Mouse (Mus musculus) left cerebral cortex, adult 18-20 months (tissue): ENCODE results near the gene Dnajc3. TPM values are rescaled to one million over a fixed set of nuclear protein-coding genes. Genes with fewer than 3 reads are reported as not detected.

Source experiments
- DNase-seq, 2 experiments: peaks; one replicate each; pipeline ENCODE4 v3.0.0; 2021 to 2022; ENCODE audit warnings: low spot score in 2 of 2, mixed read lengths in 1 of 2
- long read RNA-seq, 2 experiments: library from polyadenylated mRNA; stranded (forward); transcript quantifications; one replicate each; pipeline ENCODE4 v2.0.0; 2021
- total RNA-seq, 2 experiments: library from RNA; stranded (reverse); gene quantifications; 2 replicates each; pipeline ENCODE4 v1.2.3; 2021

Gene Dnajc3
- 10 to 100 TPM; 38.8 to 44.4 TPM for total RNA-seq
- long read RNA-seq, experiment 1, full-length matches to known transcripts, result 62 of 72 reads
- long read RNA-seq, experiment 1, partial matches to known transcripts, result 3 of 72 reads
- long read RNA-seq, experiment 1, other reads (novel, unspliced or antisense), result 7 of 72 reads
- long read RNA-seq, experiment 2, full-length matches to known transcripts, result 32 of 50 reads
- long read RNA-seq, experiment 2, partial matches to known transcripts, result 4 of 50 reads
- long read RNA-seq, experiment 2, other reads (novel, unspliced or antisense), result 14 of 50 reads

DNA sequence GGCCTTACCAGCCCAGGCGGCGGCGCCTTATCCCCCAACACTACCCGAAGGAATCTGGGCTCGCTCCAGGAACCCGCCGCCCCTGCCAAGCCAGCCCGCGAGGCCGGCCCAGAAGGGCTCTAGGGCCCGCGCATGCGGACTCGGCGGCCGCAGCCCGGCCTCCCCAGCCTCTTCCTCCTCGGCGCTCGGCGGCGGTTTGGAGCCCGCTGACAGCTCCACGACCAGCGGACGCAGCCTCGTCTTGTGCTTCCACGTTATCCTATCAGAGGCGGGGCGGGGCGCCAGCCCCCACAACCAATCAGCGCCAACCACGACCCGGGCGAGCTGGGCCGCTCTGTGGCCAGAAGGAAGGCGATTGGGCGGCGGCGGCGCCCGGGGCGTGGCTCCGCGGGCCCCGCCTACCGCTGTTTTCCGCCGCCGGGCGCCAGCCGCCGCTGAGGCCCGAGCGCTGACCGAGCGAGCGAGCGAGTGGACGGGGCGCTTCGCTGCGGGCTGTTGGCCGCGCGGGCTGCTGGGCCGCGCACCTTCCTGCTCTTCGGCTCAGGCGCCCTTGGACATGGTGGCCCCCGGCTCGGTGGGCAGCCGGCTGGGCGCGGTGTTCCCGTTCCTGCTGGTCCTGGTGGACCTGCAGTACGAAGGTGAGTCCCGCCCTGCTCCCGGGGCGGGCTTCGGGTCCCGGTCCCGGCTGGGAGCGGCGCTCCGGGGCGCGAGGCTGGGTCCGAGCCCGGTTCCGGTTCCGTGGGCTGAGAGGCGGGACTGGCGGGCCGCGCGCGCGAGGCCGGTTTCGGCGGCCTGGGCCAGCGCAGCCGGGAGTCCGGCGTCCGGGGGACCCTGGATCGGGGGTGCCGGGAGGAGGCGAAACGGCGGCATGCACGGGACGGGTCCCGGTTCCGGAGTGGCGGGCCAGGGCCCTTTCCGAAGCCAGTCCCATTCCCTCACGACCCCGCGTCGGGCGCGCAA is at the start of gene Dnajc3:
Gene Dnajc3, plus strand, starts transcription at position 444 of the 960 bp plus-strand sequence.
- DNase-seq, result peak; percentile 99 to 100

DNA sequence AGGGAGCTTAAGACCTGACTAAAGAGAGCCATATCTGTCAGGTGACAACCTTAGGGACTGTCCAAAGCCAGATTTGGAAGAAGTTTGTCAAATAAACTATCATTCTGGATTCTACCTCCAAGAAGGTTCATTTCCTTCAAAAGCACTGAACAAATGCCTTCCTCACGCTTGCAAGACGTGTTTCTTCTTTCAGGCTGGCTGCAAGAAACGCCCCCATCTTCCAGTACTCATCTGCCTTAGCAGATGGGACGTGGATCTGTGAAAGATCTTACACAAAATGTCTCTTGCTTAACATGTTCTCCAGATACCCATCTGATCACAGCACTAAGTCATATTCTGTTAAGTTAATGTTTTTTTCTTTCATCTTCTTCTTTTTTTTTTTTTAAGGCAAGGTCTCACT is 47.7 kb upstream of the Dnajc3 start:
- DNase-seq, result peak; percentile 65 to 69

DNA sequence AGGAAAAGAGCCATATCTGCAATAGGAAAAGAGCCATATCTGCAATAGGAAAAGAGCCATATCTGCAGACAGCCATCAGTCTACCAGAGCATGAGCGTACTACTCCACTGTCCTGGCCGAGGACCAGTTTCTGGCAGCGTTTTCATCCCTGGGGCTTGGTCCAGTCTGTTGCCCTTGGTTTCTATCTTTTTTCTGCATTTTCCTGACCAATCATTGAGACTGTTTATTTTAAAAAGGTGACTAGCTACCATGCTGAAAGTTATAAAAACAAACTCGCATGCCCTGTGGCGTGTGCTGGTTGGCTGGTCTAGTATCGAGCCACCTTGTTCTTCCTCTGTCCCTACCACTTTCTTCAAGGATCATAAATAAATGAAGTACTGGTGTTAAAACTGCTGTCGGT is 42.5 kb upstream of the Dnajc3 start:
- no peak for DNase-seq

DNA sequence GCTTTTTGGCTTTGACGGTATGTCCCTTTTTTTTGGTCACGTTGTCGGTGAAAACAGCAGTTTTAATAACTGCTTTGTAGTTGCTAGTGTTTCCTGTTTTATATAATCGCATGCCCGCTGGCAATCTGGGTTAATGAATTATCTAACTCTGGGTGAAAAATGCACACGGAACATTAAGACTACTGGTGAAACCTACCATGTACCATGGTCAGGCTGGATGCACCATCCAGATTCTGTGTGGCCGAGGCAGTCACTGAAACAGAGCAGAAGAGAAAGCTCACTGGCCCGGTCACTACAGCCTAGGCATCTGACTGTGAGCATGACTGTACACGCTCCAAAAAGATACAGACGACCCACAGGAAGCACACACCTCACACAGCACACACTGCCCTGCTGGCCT is 42.1 kb upstream of the Dnajc3 start:
- no peak for DNase-seq

DNA sequence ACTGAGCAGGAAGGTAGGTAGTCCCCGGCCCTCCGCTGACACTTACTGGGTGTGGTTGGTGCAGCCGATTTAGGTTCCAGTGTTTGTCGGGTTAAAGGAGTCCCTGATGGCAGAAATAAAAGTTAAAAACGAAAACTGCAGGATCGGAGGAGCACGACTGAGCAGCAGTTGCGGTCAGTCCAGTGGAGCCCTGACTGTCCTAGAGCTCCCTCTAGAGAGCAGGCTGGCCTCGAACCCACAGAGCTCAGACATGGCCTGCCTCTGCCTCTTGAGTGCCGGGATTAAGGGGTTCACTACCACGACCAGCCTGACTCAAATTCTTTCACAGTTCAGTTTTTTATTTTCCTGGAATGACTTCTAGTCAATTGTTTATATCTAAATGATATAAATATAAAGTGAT is 37.8 kb upstream of the Dnajc3 start:
- no peak for DNase-seq

DNA sequence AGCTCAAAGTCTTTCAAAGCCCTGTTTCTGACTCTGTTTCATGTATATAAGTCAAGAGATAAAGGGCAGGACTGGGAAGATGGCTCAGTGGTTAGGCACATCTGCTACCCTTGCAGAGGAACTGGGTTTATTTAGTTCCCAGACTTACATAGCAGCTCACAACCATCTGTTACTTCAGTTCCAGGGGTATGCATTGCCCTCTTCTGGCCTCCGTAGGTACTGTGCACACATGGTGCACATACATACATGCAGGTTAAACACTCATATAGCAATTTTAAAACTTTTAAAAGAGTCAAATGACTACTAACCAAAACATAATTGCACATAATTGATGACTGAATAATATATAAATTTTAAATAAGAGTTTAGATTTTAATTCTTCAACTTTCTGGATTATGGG is 36.9 kb upstream of the Dnajc3 start:
- DNase-seq, result no peak

DNA sequence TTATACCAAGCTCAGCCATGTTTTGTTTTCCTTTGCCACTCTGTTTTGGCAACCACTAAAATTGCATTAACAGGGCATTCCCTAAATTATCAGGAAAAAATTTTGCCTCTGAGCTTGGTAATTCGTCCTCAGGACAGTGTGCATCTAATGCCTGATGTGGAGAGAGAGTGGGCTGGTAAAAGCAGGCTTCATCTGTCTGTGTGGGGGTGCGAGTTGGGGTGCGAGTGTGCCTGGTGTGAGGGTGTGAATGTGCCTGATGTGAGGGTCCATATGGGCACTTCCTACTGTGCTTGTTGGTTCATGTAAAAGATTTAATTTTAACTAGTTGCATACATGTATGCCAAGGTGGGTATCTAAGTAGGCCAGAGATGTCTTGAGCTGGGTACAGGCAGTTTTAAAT is 34.4 kb upstream of the Dnajc3 start:
- peak; percentile 31 to 42 for DNase-seq

DNA sequence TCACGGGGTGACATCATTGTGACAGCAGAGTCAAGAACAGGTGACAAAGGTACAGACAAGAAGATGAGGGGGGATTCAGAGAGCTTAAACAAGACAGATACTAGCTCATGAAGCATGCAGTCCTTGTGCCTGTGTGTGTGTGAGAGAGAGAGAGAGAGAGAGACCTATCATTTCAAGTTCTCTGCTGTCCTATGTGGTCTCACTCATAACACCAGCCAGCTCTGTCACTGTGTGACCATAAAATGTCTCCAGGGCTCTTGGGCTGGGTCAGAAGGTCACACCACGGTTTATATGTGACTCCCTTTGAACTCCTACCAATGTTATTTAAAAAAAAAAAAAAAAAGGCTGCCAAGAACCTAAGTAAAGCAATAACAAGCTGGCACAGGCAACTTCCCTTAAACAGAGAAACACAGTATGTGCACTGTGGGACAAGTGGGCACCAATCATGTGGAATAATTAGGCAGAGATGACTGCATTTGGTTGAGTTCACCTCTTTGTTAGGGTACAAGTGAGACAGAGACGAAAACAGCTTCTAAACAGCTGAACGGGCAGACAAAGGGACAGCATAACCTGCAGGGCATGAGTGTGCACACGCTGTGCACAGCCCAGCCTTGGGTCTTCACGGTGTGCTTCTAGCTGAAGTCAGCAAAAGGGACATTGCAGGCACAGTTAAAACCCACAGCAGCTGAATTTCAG is 33.8 kb upstream of the Dnajc3 start:
- DNase-seq, result no peak

DNA sequence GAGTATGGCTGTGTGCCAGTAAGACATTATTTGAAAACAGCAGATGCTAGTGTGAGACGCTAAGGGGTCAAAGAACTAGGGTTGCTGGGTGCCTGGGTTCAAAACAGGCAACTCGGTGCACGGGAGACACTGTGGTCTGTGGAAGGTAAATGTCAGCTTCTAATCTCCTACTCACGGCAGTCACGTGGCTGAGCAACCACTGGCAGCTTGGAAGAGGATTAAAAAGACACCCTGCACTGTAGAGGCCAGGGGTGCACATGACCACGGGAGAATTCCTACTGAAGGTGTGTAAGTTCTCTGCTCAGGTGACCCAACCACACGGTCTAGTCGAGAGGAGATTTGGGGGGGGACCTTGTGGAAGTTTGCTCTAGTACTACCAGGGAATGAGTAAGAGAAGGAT is 30.2 kb upstream of the Dnajc3 start:
- no peak for DNase-seq

DNA sequence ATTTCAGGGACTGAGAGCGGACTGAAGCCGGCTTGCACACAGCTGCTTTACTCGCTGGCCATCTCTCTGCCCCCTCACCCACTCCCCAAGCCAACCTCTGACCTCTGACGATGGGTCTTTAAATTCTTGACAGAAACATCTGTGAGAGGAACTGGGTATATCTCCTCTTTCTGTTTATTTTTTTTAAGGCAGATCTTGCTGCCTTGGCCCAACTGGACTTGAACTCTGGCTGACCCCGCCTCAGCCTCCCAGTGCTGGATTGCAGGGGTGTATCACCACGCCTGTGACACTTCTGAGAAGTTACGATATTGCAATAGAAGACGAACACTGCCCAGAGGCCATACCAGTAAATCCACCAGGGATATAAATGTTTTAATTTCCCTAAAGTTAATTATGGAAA is 27.9 kb upstream of the Dnajc3 start:
- no peak for DNase-seq

DNA sequence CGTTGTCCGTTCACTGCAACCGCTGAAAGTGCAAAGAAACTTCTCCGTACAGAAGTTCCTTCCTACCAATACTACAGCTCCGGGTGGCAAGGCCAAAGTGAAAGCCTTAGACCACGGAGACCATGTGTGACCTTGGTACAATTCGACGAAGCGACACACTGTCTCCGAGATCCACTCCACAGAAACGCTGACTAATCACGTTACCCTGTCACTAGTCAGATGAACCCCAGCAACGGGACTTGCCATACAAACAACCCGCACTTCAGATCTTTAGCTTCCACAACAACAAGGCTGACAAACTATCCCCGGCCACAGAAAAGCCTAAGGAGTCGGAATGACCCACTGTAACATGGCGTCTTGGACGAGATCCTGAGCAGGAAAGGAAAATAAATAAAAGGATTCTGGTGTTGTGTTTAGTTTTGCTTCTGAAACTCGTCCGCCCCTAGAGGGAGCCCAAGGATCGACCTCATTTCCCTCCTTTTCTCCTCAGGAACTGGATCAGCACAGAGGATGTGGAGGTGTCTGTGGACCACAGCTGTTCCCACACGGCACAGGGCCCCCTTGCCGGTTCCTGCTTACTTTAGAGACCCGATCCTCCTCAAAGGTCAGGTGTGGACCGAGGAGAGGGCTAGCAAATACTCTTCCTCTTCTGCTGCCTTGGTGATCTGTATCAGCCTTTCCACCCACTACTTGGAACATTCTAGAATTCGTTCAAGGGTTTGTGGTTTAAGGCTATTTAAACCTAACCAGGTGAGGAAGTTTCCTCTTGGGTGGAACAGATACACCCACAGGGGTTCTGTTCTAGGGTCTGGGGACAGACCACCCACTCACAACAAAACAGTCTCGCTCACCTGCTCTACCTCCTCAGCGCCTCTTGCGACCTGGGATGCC is 27.2 kb upstream of the Dnajc3 start:
- DNase-seq, result peak; percentile 81 to 83

DNA sequence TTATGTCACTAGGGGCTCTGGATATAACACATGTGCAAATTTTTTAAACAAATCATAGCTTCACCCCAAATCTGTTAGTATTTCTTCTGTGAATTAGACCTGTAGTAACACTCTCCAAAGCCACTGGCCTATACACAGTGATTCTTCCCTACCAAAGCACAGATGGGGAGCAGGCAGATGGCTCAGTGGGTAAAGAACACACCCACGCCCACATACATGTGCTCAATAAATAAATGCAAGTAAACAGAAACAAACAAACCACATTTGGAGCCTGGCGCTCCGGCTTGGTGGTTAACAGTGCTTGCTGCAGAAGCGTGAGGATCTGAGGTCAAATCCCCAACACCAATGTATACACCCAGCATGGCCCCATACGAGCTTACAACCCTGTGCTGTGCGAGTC is 26.3 kb upstream of the Dnajc3 start:
- DNase-seq, result no peak

DNA sequence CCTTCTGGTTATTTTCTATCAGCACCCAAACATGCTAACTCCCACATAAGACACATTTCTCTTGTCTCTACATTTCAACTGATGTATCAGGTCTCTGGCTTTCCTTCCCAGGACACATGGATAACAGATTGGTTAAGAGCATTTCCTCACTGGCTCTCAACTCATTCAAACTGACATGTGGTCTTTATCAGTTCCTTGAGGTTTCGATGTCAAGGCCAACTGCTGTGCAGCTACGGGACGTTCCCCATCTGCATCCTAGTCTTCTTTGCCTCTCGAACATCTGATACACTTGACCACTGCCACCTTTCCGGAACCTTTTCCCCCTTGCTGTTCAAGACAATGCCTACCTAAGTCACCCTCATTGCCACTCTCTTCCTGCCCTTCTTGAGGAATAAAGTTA is 24.1 kb upstream of the Dnajc3 start:
- no peak for DNase-seq

DNA sequence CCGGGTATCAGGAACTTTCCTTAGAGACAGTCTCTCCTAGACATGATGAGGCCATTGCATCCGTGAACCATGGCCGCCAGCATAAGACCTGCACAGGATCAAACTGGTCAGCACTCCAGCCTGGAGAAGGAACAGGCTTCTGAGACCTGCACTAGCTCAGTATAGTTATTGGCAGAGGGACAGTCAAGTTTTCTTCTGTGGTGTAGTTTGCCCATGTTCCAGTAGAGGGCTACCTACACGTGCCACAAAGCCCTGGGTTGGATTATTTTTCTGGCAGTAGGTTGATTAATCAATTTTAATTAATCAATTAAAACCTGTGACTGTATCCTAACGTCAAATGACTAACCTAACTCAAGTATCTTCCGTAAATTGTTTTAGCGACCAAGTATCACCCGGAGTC is 18.8 kb upstream of the Dnajc3 start:
- no peak for DNase-seq

DNA sequence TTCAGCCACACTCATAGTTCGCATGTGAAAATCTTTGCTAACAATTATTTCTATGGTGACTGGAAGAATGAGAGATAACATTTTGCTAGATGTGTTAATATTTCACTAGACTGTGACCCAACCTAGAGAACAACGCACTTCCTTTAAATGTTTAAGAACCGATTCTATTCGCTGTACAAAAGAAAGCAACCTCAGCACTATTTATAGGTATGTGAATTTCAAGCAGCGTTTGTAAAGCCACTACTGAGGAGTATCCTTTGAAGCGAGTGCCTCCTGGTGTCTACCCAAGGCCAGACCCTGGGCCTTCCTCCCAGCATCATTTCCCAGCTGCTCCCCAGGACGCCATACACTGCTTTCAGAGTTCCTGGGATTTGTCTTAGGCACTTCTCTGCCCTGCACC is 17.1 kb upstream of the Dnajc3 start:
- DNase-seq, result no peak

DNA sequence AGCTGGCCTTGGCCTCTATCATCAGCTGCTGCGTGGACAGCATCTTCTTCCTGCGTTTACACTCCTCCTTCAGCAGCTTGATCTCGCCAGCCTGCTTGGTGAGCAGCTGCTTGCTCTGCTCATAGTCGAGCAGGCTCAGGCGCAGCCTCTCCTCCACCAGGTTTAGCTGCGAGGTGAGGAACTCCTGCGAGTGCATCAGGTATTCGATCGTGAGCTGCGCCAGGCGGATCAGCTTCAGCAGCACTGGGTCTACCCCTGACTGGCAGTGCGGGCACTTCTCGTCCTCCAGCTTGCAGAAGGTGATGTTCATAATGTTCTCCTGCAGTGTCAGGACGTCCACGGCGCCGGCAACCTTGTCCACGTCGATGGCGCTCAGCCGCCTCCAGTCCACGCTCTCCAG is 15.5 kb upstream of the Dnajc3 start:
- no peak for DNase-seq

DNA sequence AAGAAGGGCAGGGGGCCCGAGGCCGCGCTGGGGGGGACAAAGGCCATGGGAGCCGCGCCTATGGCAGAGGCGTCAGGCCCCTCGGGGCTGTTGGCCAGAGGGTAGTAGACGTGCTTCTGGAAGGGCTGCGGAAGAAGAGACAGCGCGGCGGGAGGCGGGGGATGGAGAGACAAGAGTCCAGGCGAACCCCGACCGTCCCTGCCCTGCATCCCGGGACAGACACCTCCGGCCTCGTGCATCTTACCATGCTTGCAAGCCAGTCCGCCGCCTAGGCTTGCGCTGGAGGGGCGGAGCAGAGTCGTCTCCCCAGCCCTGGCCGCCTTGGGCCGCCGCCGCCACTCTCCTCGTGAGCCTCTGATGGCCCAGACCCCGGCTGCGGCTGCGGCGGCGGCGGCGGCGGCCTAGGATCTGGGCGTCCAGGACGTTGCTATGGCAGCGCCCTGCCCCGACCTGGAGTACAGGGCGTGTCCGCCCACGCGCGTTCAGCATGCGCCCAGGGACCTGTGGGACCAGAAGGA is 15.1 kb upstream of the Dnajc3 start:
- no peak for DNase-seq

DNA sequence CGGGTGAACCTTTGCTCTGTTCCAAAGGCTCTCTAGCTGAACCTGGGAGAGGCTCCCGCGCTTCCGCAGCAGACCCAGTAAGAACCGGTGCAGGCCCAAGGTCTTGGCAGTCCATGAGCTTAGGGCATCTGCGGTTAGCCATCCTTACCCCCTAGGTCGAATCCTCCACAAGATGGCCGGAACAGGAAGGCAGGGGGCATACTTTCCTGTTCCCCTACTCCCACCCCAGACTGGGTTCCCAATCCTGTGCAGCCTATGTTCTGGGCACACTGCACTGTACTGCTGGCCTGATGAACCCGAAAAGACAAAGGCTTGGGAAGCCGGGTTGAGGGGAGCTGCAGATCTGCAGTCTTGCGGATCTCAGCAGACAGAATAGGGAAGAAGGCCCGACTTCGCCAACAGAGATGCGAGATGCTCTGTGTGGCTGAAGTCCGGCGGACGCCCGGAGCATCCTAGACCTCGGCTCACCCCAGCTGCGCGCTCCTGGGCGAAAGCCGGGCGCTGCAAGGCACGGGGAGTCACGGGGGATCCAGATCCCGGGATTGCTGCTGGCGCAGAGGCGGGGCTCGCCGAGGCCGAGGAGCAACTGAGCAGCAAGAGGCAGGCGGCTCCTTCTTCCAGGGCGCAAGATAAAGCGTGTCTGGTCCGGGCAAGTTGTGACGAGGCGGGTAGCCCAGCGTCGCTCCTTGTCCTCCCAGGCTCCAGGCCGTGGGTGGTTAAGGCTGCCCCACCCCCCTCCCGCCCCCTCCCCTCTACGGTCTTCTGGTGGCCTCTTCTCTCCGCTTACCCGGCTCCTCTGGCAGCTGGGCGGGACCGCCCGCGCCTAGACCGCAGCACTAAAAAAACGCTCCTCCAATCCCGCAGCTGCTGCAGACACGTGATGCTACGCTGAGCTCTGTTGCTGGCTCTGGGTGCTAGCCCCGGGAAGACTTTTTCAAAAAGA is 12.8 kb upstream of the Dnajc3 start, which contains the start of gene Dzip1:
Gene Dzip1, minus strand, starts transcription at position 788 of the 943 bp plus-strand sequence.
- DNase-seq, result peak; percentile 78 to 90

DNA sequence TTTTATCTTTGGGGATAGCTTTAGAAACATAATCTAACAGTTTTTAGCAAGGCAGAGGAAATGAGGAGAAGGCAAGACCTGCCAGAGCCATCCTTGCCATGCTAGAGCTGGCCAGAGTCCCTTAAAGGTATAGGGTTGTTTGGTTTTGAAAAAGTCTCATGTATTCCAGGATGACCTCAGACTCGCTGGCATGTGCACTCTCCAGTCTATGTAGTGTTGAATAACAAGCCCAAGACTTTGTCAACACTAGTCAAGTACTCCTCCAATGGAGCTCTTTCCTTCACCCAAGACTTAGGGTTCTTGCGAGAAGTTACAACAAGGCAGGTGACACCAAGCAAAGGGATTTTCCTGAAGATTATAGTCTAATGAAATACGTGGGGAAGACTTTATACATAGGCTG is 9.2 kb upstream of the Dnajc3 start:
- no peak for DNase-seq
